Mouse (Mus musculus) telencephalon, adult 2 months (tissue): Measurements from ENCODE around the gene Serinc3.
"Not testable (repeated sequence)": the region's sequence is repeated elsewhere in the genome, so short reads cannot be mapped to it uniquely, and the experiment has no call there.

Experiments
- DNase-seq: peaks from one replicate; pipeline ENCODE4 v3.0.0-alpha.2; 2011; ENCODE audit warnings: low read depth, low spot score

The Serinc3 gene

GRCm38 (mm10) chr2:163662698-163663221, 17.8 kb upstream of the Serinc3 start:
- no peak for DNase-seq

GRCm38 (mm10) chr2:163662076-163662475, 17.1 kb upstream of the Serinc3 start:
- no peak for DNase-seq

GRCm38 (mm10) chr2:163661371-163661850, 16.5 kb upstream of the Serinc3 start:
- peak; percentile 93 for DNase-seq

GRCm38 (mm10) chr2:163660103-163660701, 15.3 kb upstream of the Serinc3 start:
- no peak for DNase-seq

- DNase-seq: no peak
These were observed 14.5 kb upstream of the Serinc3 start for GRCm38 (mm10) chr2:163659431-163659830.

- no peak for DNase-seq
These were observed 14.0 kb upstream of the Serinc3 start for GRCm38 (mm10) chr2:163658941-163659340.

GRCm38 (mm10) chr2:163657975-163658886, 13.3 kb upstream of the Serinc3 start, which contains the start of gene Pkig:
Gene Pkig (plus strand): TSS chr2:163658386.
- peak; percentile 73 for DNase-seq

GRCm38 (mm10) chr2:163657486-163657885, 12.6 kb upstream of the Serinc3 start:
- DNase-seq: no peak

- DNase-seq: not testable (repeated sequence)
These were observed 10.8 kb upstream of the Serinc3 start for GRCm38 (mm10) chr2:163655699-163656098.

GRCm38 (mm10) chr2:163646461-163647080, 1.6 kb upstream of the Serinc3 start:
- no peak for DNase-seq

GRCm38 (mm10) chr2:163645700-163646460, 949 bp upstream of the Serinc3 start:
- no peak for DNase-seq

- no peak for DNase-seq
These were observed 884 bp downstream of the Serinc3 start for GRCm38 (mm10) chr2:163644047-163644446.

GRCm38 (mm10) chr2:163643576-163643971, 1.4 kb downstream of the Serinc3 start:
- no peak for DNase-seq

GRCm38 (mm10) chr2:163642685-163643575, 2.0 kb downstream of the Serinc3 start:
- no peak for DNase-seq

GRCm38 (mm10) chr2:163641681-163642080, 3.2 kb downstream of the Serinc3 start:
- no peak for DNase-seq

GRCm38 (mm10) chr2:163640493-163640892, 4.4 kb downstream of the Serinc3 start:
- DNase-seq: no peak

GRCm38 (mm10) chr2:163637655-163638266, 7.2 kb downstream of the Serinc3 start:
- no peak for DNase-seq

GRCm38 (mm10) chr2:163636057-163636456, 8.9 kb downstream of the Serinc3 start:
- no peak for DNase-seq

GRCm38 (mm10) chr2:163634211-163634610, 10.7 kb downstream of the Serinc3 start:
- no peak for DNase-seq

GRCm38 (mm10) chr2:163631715-163632114, 13.2 kb downstream of the Serinc3 start:
- no peak for DNase-seq
